Mouse (Mus musculus): ENCODE measurements around the gene Gtf2f1.
A peak's percentile ranks its signal among the peaks of the same experiment; 100 is the strongest.

DNA sequence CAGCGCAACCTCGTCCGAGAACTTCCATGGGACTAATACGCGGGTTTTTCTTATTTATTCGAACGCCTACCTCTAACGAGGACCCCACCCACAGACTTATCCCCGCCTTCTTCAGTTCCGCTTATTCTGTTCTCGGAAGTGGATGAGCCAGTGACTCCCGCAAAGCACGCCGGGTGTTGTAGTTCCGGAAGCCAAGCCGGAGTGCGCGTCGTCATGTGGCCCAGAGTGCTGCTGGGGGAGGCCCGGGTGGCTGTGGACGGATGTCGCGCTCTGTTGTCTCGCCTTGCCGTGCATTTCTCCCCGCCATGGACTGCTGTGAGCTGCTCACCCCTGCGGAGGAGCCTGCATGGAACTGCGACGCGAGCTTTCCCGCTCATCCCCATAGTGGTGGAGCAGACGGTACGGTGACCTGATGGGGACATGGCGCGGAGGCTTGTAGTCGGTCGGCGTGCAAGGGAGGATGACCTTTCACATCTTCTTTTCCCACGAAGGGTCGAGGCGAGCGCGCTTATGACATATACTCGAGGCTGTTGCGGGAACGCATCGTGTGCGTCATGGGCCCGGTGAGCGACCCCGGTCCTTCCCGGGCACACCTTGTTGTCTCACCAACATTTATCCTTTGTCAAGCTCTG, 20.9 kb downstream of the Gtf2f1 start, which contains the start of gene Clpp:
- TF ChIP-seq POLR2A (IDR thresholded peaks at IDR 0.05; ENCODE audit: control insufficient read depth, low read depth, low read length) (peak; percentile 84), CTCF (IDR thresholded peaks at IDR 0.05; ENCODE audit: control insufficient read depth, insufficient read depth, insufficient replicate concordance, low read depth, low read length) (no peak)
